Mouse (Mus musculus) ES-Bruce4 (cell line): Measurements from ENCODE around the gene Slc16a11. TPM values are rescaled to one million over a fixed set of nuclear protein-coding genes. Genes with fewer than 3 reads are reported as not detected.

Experiments used
- H3K27ac ChIP-seq: 2 replicates; pipeline ENCODE4 v1.5.1; 2012; ENCODE audit warnings: low read length, inconsistent platforms; ENCODE audit not compliant: insufficient read depth
- H3K27me3 ChIP-seq: 2 replicates; pipeline ENCODE4 v1.6.1; 2012; ENCODE audit warnings: mild to moderate bottlenecking, low read length, inconsistent platforms; ENCODE audit not compliant: control insufficient read depth, poor library complexity, insufficient read depth, severe bottlenecking
- H3K36me3 ChIP-seq: 2 replicates; pipeline ENCODE4 v1.6.1; 2012; ENCODE audit warnings: inconsistent platforms, mild to moderate bottlenecking, low read length, moderate library complexity; ENCODE audit not compliant: control insufficient read depth, poor library complexity, insufficient read depth, severe bottlenecking
- H3K4me1 ChIP-seq: one replicate; pipeline ENCODE4 v1.8.1; 2011; ENCODE audit warnings: low read length; ENCODE audit not compliant: control insufficient read depth, insufficient read depth
- H3K4me3 ChIP-seq: 2 replicates; pipeline ENCODE4 v1.5.1; 2011; ENCODE audit warnings: low read depth, mild to moderate bottlenecking, low read length
- H3K9ac ChIP-seq: 2 replicates; pipeline ENCODE4 v1.6.1; 2012; ENCODE audit warnings: low read depth, mild to moderate bottlenecking, inconsistent platforms; ENCODE audit not compliant: poor library complexity, severe bottlenecking
- H3K9me3 ChIP-seq: replicated peaks from 2 replicates; pipeline ENCODE4 v1.6.1; 2012; ENCODE audit warnings: mild to moderate bottlenecking, low read length, inconsistent platforms; ENCODE audit not compliant: control insufficient read depth, poor library complexity, insufficient read depth, severe bottlenecking
- CTCF ChIP-seq: IDR thresholded peaks from one replicate; pipeline ENCODE4 v1.8.1; 2011; ENCODE audit warnings: low read depth, low read length
- EP300 ChIP-seq: IDR thresholded peaks from 2 replicates; pipeline ENCODE4 v1.6.1; 2011; ENCODE audit warnings: low read depth, low read length; ENCODE audit not compliant: insufficient read depth
- POLR2A ChIP-seq: IDR thresholded peaks from one replicate; pipeline ENCODE4 v1.8.1; 2011; ENCODE audit warnings: low read length; ENCODE audit not compliant: insufficient read depth
- polyA plus RNA-seq: library from polyadenylated mRNA; stranded (reverse); fragments of >200 nt; gene quantifications from 2 replicates; pipeline ENCODE4 v1.2.4, GENCODE M21; 2011; ENCODE audit warnings: low read depth; ENCODE audit not compliant: missing spikeins, insufficient read depth, insufficient read length

Gene Slc16a11
- polyA plus RNA-seq, 1 experiment, result 2.0 TPM

DNA sequence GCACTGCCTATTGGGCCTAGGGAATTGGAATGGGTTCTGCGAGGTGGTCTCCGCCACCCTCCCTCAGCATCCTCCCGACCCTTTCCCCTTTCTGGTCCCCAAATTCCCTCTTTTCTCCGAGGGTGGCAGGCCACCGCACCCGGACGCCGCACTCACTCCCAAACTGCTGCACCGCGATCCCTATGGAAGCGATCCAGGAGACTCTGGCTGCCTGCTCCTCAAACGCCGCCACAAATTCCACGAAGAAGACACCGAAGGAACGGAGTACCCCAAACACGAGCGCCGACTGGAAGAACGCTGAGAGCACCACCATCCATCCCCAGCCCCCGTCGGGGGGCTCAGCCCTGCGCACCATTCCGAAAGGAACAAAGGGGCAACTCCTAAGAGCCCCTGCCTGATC, 7.8 kb downstream of the Slc16a11 start:
- Histone ChIP-seq H3K9me3 (no peaks in the 10 kb centered on the region), H3K27ac (peak overlapping the region; percentile 65), H3K36me3 (0 out of 2 replicates have a peak, but pooled peaks cover 3% of the 10 kb centered on the region), H3K4me3 (peak overlapping the region; percentile 59), H3K27me3 (no peaks in the 10 kb centered on the region), H3K4me1 (peaks cover 2% of the 10 kb centered on the region), H3K9ac (peak overlapping the region; percentile 56)
- no peak for TF ChIP-seq CTCF
- no peak for TF ChIP-seq EP300

DNA sequence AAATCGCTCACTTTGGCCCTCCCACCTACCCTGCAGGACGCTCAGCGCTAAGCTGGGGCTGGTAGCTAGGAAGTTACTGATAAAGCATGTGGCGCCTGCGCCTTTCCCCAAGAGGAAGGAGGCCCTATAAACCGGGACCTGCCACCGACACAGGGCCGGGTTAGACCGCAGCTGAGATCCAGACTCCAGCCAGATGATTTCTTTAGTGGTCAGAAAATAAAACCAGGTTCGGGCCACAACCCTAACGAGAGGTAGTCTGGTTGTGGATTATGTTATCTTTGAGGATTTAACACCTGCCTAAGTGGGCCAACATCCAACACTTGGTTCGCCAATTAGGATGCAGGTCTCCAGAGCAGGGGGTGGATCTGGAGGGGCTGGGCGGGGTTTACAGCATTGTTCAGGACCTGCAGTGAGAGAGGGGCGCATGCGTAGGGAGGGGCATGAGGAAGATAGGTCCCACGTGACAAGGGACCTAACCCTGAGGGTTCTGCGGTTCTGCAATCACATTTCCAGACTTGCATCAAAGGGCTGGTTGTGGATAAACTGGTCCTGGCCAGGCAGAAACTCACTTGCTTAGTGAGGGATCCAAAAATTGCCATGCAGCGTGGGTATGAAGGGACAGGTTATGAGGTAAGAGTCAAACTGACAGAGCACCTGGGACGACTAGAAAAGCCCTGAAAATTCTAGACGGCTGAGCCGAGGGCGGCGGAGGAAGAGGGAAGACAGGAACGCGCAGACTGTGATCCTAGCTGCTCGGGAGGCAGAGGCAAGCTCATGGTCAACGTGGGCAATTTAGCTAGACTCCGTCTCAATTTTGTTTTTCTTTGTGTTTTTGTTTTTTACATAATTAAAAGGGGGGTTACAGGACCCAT, 8.4 kb downstream of the Slc16a11 start, which contains the start of gene Slc16a13:
Slc16a13 (minus strand) TSS at position 334 of the 872 bp plus-strand sequence.
- Histone ChIP-seq H3K27ac (peak within 1 kb of the TSS; percentile 65), H3K36me3 (0 out of 2 replicates have a peak, but pooled peaks cover 3% of the 10 kb centered on the region), H3K9ac (peak within 1 kb of the TSS; percentile 56), H3K9me3 (no peaks in the 10 kb centered on the region), H3K4me3 (peak within 1 kb of the TSS; percentile 78), H3K27me3 (no peaks in the 10 kb centered on the region), H3K4me1 (peaks cover 4% of the 10 kb centered on the region)
- TF ChIP-seq CTCF, result no peak
- TF ChIP-seq POLR2A, result no peak
- TF ChIP-seq EP300, result no peak

DNA sequence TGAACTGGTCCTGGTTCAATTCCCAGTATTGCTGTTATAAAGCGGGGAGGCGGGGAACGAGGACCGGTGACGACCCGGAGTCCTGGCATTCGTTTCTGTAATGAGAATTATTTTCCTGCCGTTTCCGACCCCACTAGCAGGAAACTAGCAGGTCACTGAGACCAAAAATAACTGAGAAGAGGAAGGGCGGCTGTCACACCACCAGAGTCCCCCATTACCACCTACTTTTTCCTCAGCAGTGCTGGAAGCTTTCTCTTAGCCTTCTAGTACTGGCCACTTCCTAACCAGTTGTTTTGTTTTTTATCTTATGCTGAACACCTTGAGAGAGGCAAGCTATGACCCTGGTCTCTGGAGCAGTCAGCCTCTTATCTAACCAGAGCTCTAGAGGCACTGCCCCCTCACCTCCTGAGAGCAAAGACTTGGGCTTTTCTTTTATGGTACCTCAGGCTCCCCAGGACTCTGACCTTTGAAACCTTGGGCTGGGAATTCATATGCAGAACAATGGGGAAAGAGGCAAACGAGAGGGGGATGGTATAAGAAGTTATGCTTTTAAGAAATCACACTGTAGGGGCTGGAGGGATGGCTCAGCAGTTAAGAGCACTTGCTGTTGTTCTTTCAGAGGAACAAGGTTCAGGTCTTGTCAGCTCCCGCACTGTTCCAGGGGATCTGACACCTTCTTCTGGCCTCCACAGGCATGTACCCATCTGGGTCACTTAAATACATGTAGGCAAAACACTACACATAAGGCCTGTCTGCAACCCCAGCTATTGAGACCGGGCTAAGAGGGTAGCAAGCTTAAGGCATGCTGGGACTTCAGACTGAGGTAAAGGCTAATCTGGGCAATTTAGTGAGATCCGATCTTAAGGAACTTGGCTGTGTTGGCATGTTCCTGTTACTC, 9.3 kb downstream of the Slc16a11 start:
- Histone ChIP-seq H3K36me3 (0 out of 2 replicates have a peak, but pooled peaks cover 3% of the 10 kb centered on the region), H3K27me3 (no peaks in the 10 kb centered on the region), H3K4me1 (peaks cover 5% of the 10 kb centered on the region), H3K9me3 (no peaks in the 10 kb centered on the region), H3K9ac (peak overlapping the region; percentile 56), H3K4me3 (peak overlapping the region; percentile 78), H3K27ac (peak overlapping the region; percentile 35)
- no peak for TF ChIP-seq CTCF
- no peak for TF ChIP-seq EP300
- TF ChIP-seq POLR2A, result no peak

DNA sequence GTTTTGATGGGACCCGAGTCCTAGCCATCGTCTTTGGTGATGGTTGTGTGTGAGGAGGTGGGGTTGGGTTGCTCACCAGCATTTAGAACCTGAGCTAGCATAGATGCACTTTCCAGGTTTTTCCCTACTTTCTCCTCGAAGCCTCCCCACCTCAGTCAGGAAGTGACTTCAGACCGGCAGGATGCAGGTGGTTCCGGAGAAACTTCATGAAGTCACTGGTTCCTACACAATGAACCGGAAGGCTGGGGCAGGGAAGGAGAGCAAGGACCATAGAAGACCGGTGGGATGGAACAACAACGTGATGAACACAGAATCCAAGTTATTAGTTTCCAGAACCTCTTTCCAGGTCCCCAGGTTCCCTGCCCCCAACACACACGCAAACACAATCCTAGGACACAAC, 11.2 kb downstream of the Slc16a11 start:
- Histone ChIP-seq H3K27me3 (no peaks in the 10 kb centered on the region), H3K4me1 (peaks cover 5% of the 10 kb centered on the region), H3K9ac (no peak overlapping the region), H3K4me3 (no peak overlapping the region), H3K36me3 (0 out of 2 replicates have a peak, but pooled peaks cover 3% of the 10 kb centered on the region), H3K9me3 (no peaks in the 10 kb centered on the region), H3K27ac (no peak overlapping the region)
- TF ChIP-seq POLR2A (no peak), EP300 (no peak), CTCF (no peak)

DNA sequence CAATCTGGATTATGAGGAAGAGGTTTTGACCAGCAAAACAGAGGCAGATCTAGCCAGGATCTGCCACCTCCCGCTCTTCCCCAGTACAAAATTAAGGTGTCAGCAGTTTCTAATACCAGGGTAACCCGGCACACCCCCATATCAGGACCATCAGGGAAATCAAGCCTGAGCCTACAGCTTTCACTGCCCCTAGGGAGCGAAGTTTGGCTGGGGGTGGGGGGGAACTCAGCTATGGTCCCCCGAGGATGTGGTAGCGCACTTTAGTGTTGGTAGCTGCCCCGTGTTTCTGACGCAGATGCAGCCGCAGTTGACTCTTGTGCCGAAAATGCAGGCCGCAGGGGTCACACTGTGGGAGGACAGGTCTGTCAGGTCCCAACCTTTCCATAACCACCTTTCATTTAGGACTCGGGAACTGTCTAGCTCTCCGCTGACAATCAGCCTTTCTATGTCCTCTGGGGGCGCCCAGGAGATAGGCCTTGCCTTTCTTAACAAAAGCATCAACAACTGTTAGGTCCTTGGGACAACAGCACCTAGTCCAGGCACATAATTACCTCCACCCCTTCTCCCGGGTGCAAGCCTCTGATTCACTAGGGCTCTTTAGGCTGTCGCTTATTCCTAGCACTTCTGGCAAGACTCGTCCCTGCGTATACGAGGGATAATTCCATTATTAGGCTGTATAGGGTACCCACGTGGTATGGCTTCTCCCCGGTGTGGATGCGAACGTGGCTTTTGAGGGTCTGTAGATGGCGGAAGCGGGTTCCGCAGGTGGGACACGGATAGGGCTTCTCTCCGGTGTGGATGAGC, 13.4 kb downstream of the Slc16a11 start:
- 0 out of 2 replicates have a peak, but pooled peaks cover 3% of the 10 kb centered on the region for H3K36me3 ChIP-seq
- H3K27me3 ChIP-seq, result no peaks in the 10 kb centered on the region
- no peak overlapping the region for H3K27ac ChIP-seq
- H3K9ac ChIP-seq, result no peak overlapping the region
- TF ChIP-seq POLR2A, result no peak
- no peak for TF ChIP-seq EP300
- TF ChIP-seq CTCF, result no peak
- no peaks in the 10 kb centered on the region for H3K9me3 ChIP-seq
- H3K4me3 ChIP-seq, result peak overlapping the region; percentile 52
- peaks cover 5% of the 10 kb centered on the region for H3K4me1 ChIP-seq
